In the genomic region with DNA sequence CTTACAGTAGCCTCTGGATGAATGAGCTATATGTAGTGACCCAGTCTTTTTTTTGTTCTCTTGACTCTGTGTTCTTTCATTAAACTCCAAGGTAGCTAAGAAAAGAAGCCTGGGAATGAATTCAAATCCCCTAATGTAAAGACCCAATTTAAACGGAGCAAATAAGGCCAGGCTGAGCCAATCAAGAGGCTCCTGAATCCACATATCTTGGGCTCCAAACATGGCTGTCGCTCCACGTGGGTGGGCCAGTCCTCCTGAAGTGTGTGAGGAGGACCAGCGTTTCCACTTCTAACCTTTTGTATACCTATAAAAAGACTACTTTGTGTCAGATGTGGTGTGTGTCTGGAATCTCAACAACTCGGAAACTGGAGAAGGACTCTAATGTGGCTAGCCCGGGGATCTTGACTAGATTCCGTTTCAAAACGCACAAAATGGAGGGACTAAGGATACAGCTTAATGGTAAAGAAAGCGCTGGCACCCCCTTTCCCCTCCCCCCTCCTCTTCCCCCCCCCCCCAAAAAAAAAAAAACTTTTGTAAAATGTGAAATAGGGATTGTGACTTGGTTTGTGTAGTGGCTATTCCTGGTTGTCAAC, we compare ENCODE assay signal across 24 mouse cellular contexts. TPM values are rescaled to one million over a fixed set of nuclear protein-coding genes. Genes with fewer than 3 reads are reported as not detected.
"Had no signal": no experiment of that assay in that cellular context is flagged by ENCODE, and none has a peak within 500 bp of the region (broad histone marks: within the 10 kb centered on the region; RNA-seq: fewer than 3 reads in every experiment).

No protein-coding gene starts in this region.

- H3K27me3 ChIP-seq: embryonic facial prominence, embryonic 12.5 days; embryonic facial prominence, embryonic 13.5 days; embryonic facial prominence, embryonic 15.5 days; forebrain, embryonic 12.5 days; forebrain, embryonic 13.5 days; forebrain, embryonic 15.5 days had no signal

- H3K4me3 ChIP-seq: embryonic facial prominence, embryonic 10.5 days; embryonic facial prominence, embryonic 12.5 days; embryonic facial prominence, embryonic 13.5 days; embryonic facial prominence, embryonic 15.5 days; erythroblast, embryonic 14.5 days; forebrain, embryonic 10.5 days; forebrain, embryonic 12.5 days; forebrain, embryonic 13.5 days; forebrain, embryonic 15.5 days; gastrocnemius, adult 2 months; heart, adult 2 months had no signal

- H3K9me3 ChIP-seq: embryonic facial prominence, embryonic 10.5 days; embryonic facial prominence, embryonic 12.5 days; embryonic facial prominence, embryonic 13.5 days; embryonic facial prominence, embryonic 15.5 days; forebrain, embryonic 10.5 days; forebrain, embryonic 12.5 days; forebrain, embryonic 13.5 days; forebrain, embryonic 15.5 days had no signal

- H3K36me3 ChIP-seq: embryonic facial prominence, embryonic 12.5 days; embryonic facial prominence, embryonic 15.5 days; forebrain, embryonic 10.5 days; forebrain, embryonic 12.5 days; forebrain, embryonic 15.5 days had no signal

- DNase-seq: cerebellum, adult 9-10 months; cerebellum, adult 9-11 months; cerebellum, postnatal 10 days; cerebellum, postnatal 14 days; cerebellum, postnatal 25 days; cerebellum, postnatal 36 days; embryo, embryonic 11 days; forebrain, postnatal 0 days; gastrocnemius, adult 2 months; gastrocnemius, postnatal 10 days; gastrocnemius, postnatal 25 days; gastrocnemius, postnatal 36 days; heart, adult 11 months; heart, adult 18-20 months; heart, adult 2 months had no signal

- H3K27ac ChIP-seq: embryonic facial prominence, embryonic 10.5 days; embryonic facial prominence, embryonic 12.5 days; embryonic facial prominence, embryonic 13.5 days; embryonic facial prominence, embryonic 15.5 days; forebrain, embryonic 10.5 days; forebrain, embryonic 12.5 days; forebrain, embryonic 13.5 days; forebrain, embryonic 15.5 days; gastrocnemius, adult 2 months; heart, adult 2 months had no signal

- H3K4me1 ChIP-seq: embryonic facial prominence, embryonic 12.5 days; embryonic facial prominence, embryonic 13.5 days; embryonic facial prominence, embryonic 15.5 days; forebrain, embryonic 10.5 days; forebrain, embryonic 12.5 days; forebrain, embryonic 13.5 days; forebrain, embryonic 15.5 days had no signal

RNA-seq across cellular contexts. Expression of gene Slc35e3, which starts 18.6 kb away (rescaled TPM):
- polyA plus RNA-seq: erythroblast, embryonic 14.5 days had no signal
